Mouse (Mus musculus): ENCODE data around the gene Cd164. TPM values are rescaled to one million over a fixed set of nuclear protein-coding genes. Genes with fewer than 3 reads are reported as not detected.

Gene Cd164
- polyA plus RNA-seq, 1 experiment from 2014 or later = 185 TPM

GRCm38 (mm10) chr10:41537983-41538330, 18.7 kb downstream of the Cd164 start:
- Histone ChIP-seq H3K9me3 (no peaks in the 10 kb centered on the region), H3K27ac (no peak overlapping the region), H3K36me3 (peaks cover 16% of the 10 kb centered on the region; the same call in 1 of the 2 replicates), H3K4me2 (replicated peaks) (no peak overlapping the region), H3K4me1 (replicated peaks) (no peaks in the 10 kb centered on the region), H3K4me3 (replicated peaks) (no peak overlapping the region), H3K9ac (no peak overlapping the region), H3K27me3 (replicated peaks) (no peaks in the 10 kb centered on the region)
- WGBS = 96% methylated on average over 3 of the region's 3 CpGs
- no peak for ATAC-seq

- H3K4me3 ChIP-seq (replicated peaks) = no peak overlapping the region
- H3K36me3 ChIP-seq = peaks cover 11% of the 10 kb centered on the region; the same call in 1 of the 2 replicates
- WGBS = 96% methylated on average over 4 of the region's 4 CpGs
- no peaks in the 10 kb centered on the region for H3K4me1 ChIP-seq (replicated peaks)
- no peaks in the 10 kb centered on the region for H3K9me3 ChIP-seq
- no peak for ATAC-seq
- no peak overlapping the region for H3K9ac ChIP-seq
- no peaks in the 10 kb centered on the region for H3K27me3 ChIP-seq (replicated peaks)
- H3K4me2 ChIP-seq (replicated peaks) = no peak overlapping the region
- no peak overlapping the region for H3K27ac ChIP-seq
These were observed 19.8 kb downstream of the Cd164 start for GRCm38 (mm10) chr10:41538986-41539385.

- WGBS = 95% methylated on average over 6 of the region's 6 CpGs
- ATAC-seq = no peak
These were observed 22.8 kb downstream of the Cd164 start for GRCm38 (mm10) chr10:41542057-41542456.

GRCm38 (mm10) chr10:41543439-41543838, 24.2 kb downstream of the Cd164 start:
- 80% methylated on average over 4 of the region's 4 CpGs for WGBS
- H3K36me3 ChIP-seq = no peaks in the 10 kb centered on the region
- H3K9ac ChIP-seq = no peak overlapping the region
- no peaks in the 10 kb centered on the region for H3K27me3 ChIP-seq (replicated peaks)
- H3K9me3 ChIP-seq = no peaks in the 10 kb centered on the region
- no peak for ATAC-seq
- H3K4me1 ChIP-seq (replicated peaks) = peaks cover 9% of the 10 kb centered on the region; the same call in 1 of the 2 replicates
- no peak overlapping the region for H3K27ac ChIP-seq
- no peak overlapping the region for H3K4me3 ChIP-seq (replicated peaks)
- no peak overlapping the region for H3K4me2 ChIP-seq (replicated peaks)

More at GRCm38 (mm10) chr10:41542057-41542456, 22.8 kb downstream of the Cd164 start:
- Histone ChIP-seq H3K27ac (no peak overlapping the region), H3K36me3 (no peaks in the 10 kb centered on the region), H3K27me3 (replicated peaks) (no peaks in the 10 kb centered on the region), H3K9ac (no peak overlapping the region), H3K9me3 (no peaks in the 10 kb centered on the region), H3K4me3 (replicated peaks) (no peak overlapping the region), H3K4me2 (replicated peaks) (no peak overlapping the region), H3K4me1 (replicated peaks) (peaks cover 9% of the 10 kb centered on the region; the same call in 1 of the 2 replicates)

GRCm38 (mm10) chr10:41543844-41544243, 24.6 kb downstream of the Cd164 start:
- Histone ChIP-seq H3K9me3 (no peaks in the 10 kb centered on the region), H3K4me3 (replicated peaks) (no peak overlapping the region), H3K27ac (no peak overlapping the region), H3K36me3 (no peaks in the 10 kb centered on the region), H3K9ac (no peak overlapping the region), H3K27me3 (replicated peaks) (no peaks in the 10 kb centered on the region), H3K4me1 (replicated peaks) (peaks cover 9% of the 10 kb centered on the region; the same call in 1 of the 2 replicates), H3K4me2 (replicated peaks) (no peak overlapping the region)
- 79% methylated on average over 2 of the region's 2 CpGs for WGBS
- ATAC-seq = 0 out of 2 replicates have a peak, but pooled peaks have one; percentile 6

GRCm38 (mm10) chr10:41544481-41545190, 25.4 kb downstream of the Cd164 start:
- H3K27me3 ChIP-seq (replicated peaks) = no peaks in the 10 kb centered on the region
- H3K4me1 ChIP-seq (replicated peaks) = peaks cover 9% of the 10 kb centered on the region; the same call in 1 of the 2 replicates
- H3K4me3 ChIP-seq (replicated peaks) = no peak overlapping the region
- 15% methylated on average over 7 of the region's 7 CpGs for WGBS
- H3K9ac ChIP-seq = no peak overlapping the region
- peak overlapping the region; percentile 44; the same call in 1 of the 2 replicates for H3K4me2 ChIP-seq (replicated peaks)
- ATAC-seq = peak; percentile 77
- H3K9me3 ChIP-seq = no peaks in the 10 kb centered on the region
- no peak overlapping the region for H3K27ac ChIP-seq
- H3K36me3 ChIP-seq = no peaks in the 10 kb centered on the region

- Histone ChIP-seq H3K4me3 (replicated peaks) (no peak overlapping the region), H3K4me2 (replicated peaks) (peak overlapping the region; percentile 44; the same call in 1 of the 2 replicates), H3K36me3 (no peaks in the 10 kb centered on the region), H3K27me3 (replicated peaks) (no peaks in the 10 kb centered on the region), H3K9me3 (no peaks in the 10 kb centered on the region), H3K9ac (no peak overlapping the region), H3K27ac (no peak overlapping the region), H3K4me1 (replicated peaks) (peaks cover 9% of the 10 kb centered on the region; the same call in 1 of the 2 replicates)
- peak; percentile 63 for ATAC-seq
- WGBS = 52% methylated on average over 7 of the region's 7 CpGs
These were observed 26.1 kb downstream of the Cd164 start for GRCm38 (mm10) chr10:41545224-41545755.

- no peaks in the 10 kb centered on the region for H3K27me3 ChIP-seq (replicated peaks)
- H3K4me3 ChIP-seq (replicated peaks) = no peak overlapping the region
- no peak overlapping the region for H3K9ac ChIP-seq
- no peak overlapping the region for H3K27ac ChIP-seq
- peaks cover 12% of the 10 kb centered on the region; the same call in 1 of the 2 replicates for H3K4me1 ChIP-seq (replicated peaks)
- ATAC-seq = no peak
- WGBS = 57% methylated on average over 13 of the region's 13 CpGs
- H3K9me3 ChIP-seq = no peaks in the 10 kb centered on the region
- H3K36me3 ChIP-seq = no peaks in the 10 kb centered on the region
- H3K4me2 ChIP-seq (replicated peaks) = no peak overlapping the region
These were observed 27.4 kb downstream of the Cd164 start for GRCm38 (mm10) chr10:41546396-41547165.

GRCm38 (mm10) chr10:41550711-41551110, 31.5 kb downstream of the Cd164 start:
- no peak overlapping the region for H3K9ac ChIP-seq
- no peak overlapping the region for H3K4me2 ChIP-seq (replicated peaks)
- no peaks in the 10 kb centered on the region for H3K9me3 ChIP-seq
- H3K4me1 ChIP-seq (replicated peaks) = peaks cover 19% of the 10 kb centered on the region
- 69% methylated on average over 7 of the region's 7 CpGs for WGBS
- ATAC-seq = no peak
- no peak overlapping the region for H3K27ac ChIP-seq
- no peak overlapping the region for H3K4me3 ChIP-seq (replicated peaks)
- no peaks in the 10 kb centered on the region for H3K27me3 ChIP-seq (replicated peaks)
- no peaks in the 10 kb centered on the region for H3K36me3 ChIP-seq

- peak overlapping the region; percentile 71 for H3K27ac ChIP-seq
- no peaks in the 10 kb centered on the region for H3K27me3 ChIP-seq (replicated peaks)
- no peaks in the 10 kb centered on the region for H3K36me3 ChIP-seq
- no peak overlapping the region for H3K4me3 ChIP-seq (replicated peaks)
- H3K4me2 ChIP-seq (replicated peaks) = 0 out of 2 replicates have a peak overlapping the region, but pooled peaks have one; percentile 37
- H3K9ac ChIP-seq = no peak overlapping the region
- H3K4me1 ChIP-seq (replicated peaks) = peaks cover 17% of the 10 kb centered on the region
- no peaks in the 10 kb centered on the region for H3K9me3 ChIP-seq
- 42% methylated on average over 3 of the region's 3 CpGs for WGBS
- ATAC-seq = peak; percentile 66
These were observed 33.1 kb downstream of the Cd164 start for GRCm38 (mm10) chr10:41552319-41552718.

GRCm38 (mm10) chr10:41552847-41553589, 33.8 kb downstream of the Cd164 start:
- no peak overlapping the region for H3K9ac ChIP-seq
- H3K4me1 ChIP-seq (replicated peaks) = peaks cover 17% of the 10 kb centered on the region
- no peaks in the 10 kb centered on the region for H3K27me3 ChIP-seq (replicated peaks)
- no peaks in the 10 kb centered on the region for H3K9me3 ChIP-seq
- no peaks in the 10 kb centered on the region for H3K36me3 ChIP-seq
- H3K4me3 ChIP-seq (replicated peaks) = no peak overlapping the region
- peak; percentile 94 for ATAC-seq
- H3K4me2 ChIP-seq (replicated peaks) = peak overlapping the region; percentile 37
- H3K27ac ChIP-seq = peak overlapping the region; percentile 71
- WGBS = 37% methylated on average over 14 of the region's 14 CpGs

- no peak overlapping the region for H3K9ac ChIP-seq
- peak overlapping the region; percentile 71; the same call in 1 of the 2 replicates for H3K27ac ChIP-seq
- no peaks in the 10 kb centered on the region for H3K36me3 ChIP-seq
- H3K4me2 ChIP-seq (replicated peaks) = no peak overlapping the region
- whole genome bisulfite sequencing = 71% methylated on average over 4 of the region's 4 CpGs
- H3K4me1 ChIP-seq (replicated peaks) = peaks cover 17% of the 10 kb centered on the region
- H3K27me3 ChIP-seq (replicated peaks) = no peaks in the 10 kb centered on the region
- ATAC-seq = no peak
- no peak overlapping the region for H3K4me3 ChIP-seq (replicated peaks)
- H3K9me3 ChIP-seq = no peaks in the 10 kb centered on the region
These were observed 34.5 kb downstream of the Cd164 start for GRCm38 (mm10) chr10:41553711-41554110.
